Mouse (Mus musculus): ENCODE data around the gene Nap1l1.

- TF ChIP-seq CTCF (IDR thresholded peaks at IDR 0.05; ENCODE audit: borderline replicate concordance, control insufficient read depth, extremely low read depth, insufficient read depth, low read length, poor library complexity) (no peak), POLR2A (IDR thresholded peaks at IDR 0.05; ENCODE audit: control insufficient read depth, extremely low read depth, insufficient read depth, low read length, poor library complexity) (no peak)
Measured at GRCm38 (mm10) chr10:111464833-111465232, 8.2 kb upstream of the Nap1l1 start.

All from thymus, adult 2 months (tissue).